Mouse (Mus musculus) adrenal gland, postnatal 14 days (tissue): ENCODE data around the gene Tubb1. TPM values are rescaled to one million over a fixed set of nuclear protein-coding genes. Genes with fewer than 3 reads are reported as not detected.

Experiments used
- DNase-seq: peaks from one replicate; pipeline ENCODE4 v3.0.0; 2021; ENCODE audit warnings: mixed read lengths
- total RNA-seq: library from RNA; stranded (reverse); gene quantifications from 2 replicates; pipeline ENCODE4 v1.2.3, GENCODE M21; 2021

The Tubb1 gene
- total RNA-seq, 1 experiment from 2014 or later, result 1.0 TPM

GRCm38 (mm10) chr2:174443046-174443445, 7.4 kb upstream of the Tubb1 start:
- DNase-seq, result no peak

GRCm38 (mm10) chr2:174444359-174444758, 6.1 kb upstream of the Tubb1 start:
- no peak for DNase-seq

DNA sequence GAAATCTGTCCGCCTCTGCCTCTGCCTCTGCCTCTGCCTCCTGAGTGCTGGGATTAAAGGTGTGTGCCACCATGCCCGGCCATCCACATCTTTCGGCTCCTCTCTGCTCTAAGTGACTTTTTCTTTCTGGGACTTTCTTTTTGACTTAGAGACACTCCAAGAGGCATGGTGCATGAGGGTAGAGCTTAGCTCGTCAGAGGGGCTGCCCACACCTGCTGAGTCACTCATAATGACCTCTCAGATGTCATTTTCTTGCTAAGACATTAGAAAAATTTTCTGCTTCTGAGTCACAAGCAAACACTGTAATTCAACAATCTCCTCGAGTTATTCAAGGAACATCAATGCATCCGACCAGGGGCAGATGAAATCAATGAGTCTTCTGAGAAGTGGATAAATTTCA, 5.5 kb upstream of the Tubb1 start:
- no peak for DNase-seq

DNA sequence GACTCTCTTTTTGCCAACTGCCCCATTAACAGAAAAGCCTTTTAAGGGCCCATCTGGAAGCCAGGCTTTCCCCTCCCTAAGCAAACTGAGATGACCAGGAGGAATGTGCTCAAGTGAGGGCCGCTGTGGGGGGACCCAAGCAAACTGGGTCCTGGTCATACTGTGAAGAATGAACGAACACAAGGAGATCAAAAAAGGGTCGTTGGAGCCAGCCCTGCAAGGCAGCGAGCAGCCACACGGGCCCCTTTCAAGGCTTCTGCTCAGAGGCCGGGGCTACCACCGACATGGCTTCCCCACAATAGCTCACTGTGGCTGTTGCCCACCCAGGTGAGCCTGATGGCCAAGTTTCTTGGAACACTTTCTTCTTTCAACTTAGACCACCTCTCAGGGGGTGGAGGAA, 4.0 kb upstream of the Tubb1 start:
- DNase-seq, result no peak

- DNase-seq, result no peak
Observed at GRCm38 (mm10) chr2:174446905-174447304, 3.6 kb upstream of the Tubb1 start.

GRCm38 (mm10) chr2:174448405-174448804, 2.1 kb upstream of the Tubb1 start:
- no peak for DNase-seq

DNA sequence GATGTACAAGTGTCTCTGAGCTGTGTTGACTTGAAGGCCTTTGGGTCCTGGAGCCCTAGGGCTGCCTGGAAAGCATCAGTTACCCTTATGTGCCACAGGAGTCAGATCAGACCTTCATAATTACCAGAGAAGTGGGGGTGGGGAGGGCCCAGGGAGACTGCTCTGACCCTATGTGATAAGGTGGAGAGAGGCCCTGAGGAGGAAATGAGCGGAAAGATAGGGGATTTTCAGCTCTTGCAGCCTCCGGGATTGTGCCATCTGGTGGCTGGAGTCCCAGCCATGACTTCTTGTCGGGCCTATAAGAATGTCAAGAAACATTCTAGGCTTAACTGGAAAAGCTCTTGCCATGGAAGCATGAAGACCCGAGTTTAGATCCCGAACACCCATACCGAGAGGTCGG, 3.2 kb downstream of the Tubb1 start:
- DNase-seq, result peak; percentile 18

DNA sequence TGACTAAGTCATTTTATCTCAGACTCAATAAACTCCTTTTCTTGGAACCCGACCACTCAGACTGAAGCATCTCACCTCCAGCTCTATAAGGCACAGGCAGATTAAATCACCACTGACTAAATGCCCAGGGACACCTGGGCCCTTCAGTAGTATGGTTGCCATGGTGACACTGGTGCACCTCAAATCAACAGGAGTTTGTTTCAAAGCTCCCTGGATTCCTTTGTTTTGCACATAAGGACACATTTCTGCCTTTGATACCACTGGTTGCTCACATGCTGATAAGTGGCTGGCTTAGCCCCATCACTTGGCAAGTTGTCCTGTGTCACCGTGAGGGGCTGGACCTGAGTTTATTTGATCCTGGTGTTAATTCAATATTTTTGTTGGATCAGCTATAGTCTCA, 8.9 kb downstream of the Tubb1 start:
- no peak for DNase-seq

DNA sequence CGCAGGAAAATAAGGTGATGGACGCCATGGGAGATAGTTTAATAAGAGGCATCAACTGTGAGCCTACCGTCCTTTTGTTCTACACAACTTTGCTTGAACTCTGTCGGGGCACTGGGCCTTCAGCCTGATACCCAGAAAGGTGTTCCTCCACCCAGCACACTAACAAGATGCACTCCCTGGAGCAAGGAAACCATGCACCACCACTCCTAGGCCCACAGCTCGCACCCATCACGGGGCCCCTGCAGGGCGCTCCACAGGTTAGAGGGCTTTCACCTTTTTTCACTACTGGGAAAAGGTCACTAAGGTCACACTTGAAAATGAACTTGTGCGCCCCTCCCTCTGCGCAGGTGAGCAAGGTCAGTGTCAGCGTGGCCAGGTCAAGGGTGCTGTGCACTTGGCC, 12.9 kb downstream of the Tubb1 start:
- peak; percentile 24 for DNase-seq

DNA sequence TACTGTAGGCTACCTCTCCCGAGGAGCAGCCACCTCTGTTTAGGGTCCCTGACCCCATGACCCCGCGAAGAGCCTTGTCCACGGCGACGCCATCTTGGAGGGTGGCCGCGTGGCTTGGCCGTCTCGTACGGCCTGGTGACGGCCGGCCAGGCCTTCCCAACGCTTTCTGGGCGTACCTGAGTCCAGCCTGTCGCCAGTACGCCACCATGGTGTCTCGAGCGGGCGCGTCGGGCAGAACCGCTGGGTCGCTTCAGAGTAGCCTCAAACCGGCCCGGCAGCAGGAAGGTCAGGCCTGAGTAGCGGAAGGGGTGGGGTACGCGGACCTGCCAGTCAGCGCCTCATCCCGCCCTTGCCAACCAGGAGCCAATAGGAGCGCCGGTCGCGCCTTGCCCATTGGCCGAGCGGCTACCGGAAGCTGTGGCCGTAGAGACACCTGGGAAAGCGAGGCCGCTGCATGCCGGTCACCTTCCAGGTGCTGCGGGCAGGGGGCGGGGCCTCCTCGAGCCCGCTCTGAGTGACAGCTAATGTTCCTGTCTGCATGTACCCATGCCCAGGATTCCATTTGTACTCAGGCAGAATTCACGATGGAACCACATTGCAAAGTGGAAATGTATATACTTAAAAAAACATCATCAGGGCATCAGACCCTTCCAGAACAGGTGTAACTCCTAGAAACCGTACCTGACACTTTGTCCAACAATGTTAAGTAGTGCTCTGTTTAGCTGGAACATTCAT, 13.5 kb downstream of the Tubb1 start, which contains the start of gene Atp5e:
Atp5e (minus strand) TSS at position 317 of the 735 bp plus-strand sequence.
- DNase-seq, result peak; percentile 97

DNA sequence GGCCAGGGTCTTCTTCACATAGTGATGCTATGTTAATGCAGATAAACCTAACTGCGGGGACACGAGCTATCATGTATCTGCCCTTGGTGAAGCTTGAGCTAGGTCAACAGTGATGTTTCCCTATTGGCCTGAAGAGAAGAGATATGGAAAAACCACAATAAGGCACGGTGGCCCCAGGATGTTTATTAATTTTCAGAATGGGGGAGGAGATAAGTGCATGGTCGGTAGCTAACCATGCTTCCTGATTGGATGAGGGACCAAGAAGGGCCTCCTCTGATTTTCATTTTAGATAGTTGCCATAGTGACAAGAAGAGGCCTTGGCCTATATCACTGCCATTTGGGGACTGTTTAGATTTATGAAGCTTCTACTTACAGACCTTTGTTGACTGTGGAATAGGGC, 19.8 kb downstream of the Tubb1 start:
- peak; percentile 55 for DNase-seq

DNA sequence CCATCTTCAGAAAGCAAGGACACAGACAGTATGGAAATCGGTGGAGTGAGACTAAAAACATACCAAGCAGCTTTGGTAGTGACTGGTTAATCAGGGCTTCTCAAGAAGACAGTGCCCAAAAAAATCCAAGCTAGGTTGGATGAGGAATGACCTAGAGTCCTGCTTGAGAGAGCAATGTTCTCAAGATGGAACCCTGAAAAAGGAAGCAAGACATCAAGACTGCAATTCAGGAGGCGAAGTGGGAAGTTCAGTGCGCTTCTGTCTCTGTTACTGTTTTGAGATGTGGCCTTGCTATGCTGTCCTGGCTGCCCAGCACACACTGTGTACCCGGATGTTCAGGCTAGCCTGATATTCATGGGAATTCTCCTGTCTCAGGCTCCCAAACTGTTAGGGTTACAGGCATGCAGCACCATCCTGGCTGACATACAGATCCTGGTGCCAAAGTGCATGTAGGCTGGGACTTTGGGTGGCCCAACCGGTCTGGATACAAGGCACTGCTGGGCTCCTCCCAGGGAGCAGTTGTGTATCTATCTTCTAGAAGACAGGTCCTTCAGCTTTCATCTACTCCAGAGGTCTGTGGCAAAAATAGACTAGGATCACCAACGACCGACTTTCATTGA, 20.4 kb downstream of the Tubb1 start:
- peak; percentile 26 for DNase-seq

GRCm38 (mm10) chr2:174472407-174472806, 21.9 kb downstream of the Tubb1 start:
- no peak for DNase-seq

DNA sequence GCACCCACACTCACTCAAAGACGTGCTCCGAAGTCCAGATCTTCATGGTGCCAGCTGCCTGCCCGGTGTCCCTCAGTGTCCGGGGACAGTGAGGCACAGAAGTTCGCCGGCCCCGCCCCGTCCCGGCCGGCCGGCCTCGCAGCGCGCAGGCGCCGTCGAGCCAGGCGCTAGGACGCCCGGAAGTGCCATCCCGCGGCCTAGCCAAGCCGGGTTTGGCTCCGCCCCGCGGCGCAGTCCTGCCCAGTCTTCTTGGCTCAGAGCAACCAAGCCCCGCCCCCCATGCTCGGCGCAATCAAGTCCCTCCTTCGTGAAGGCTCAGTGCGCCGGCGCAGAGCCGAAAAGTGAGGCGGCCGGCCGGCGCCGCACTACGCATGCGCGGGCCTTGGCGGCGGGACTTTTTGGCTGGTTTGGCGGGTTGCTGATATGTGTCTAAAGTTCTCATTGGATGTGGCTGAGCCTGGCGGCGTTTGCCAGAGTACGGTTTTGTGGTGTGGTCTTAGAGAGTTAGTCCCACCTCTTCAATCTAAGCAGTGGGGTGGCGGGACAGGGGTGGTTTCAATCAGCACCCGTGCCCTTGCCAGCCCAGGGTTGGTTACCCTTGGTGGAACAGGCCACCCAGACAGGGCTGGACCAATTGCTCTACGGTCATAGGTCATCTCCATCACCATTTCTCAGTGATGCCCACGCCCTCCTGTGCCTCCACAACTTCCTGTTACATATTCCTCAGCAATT, 22.5 kb downstream of the Tubb1 start, which contains the start of gene Prelid3b:
Prelid3b (minus strand) TSS at position 264 of the 732 bp plus-strand sequence.
- peak; percentile 100 for DNase-seq

DNA sequence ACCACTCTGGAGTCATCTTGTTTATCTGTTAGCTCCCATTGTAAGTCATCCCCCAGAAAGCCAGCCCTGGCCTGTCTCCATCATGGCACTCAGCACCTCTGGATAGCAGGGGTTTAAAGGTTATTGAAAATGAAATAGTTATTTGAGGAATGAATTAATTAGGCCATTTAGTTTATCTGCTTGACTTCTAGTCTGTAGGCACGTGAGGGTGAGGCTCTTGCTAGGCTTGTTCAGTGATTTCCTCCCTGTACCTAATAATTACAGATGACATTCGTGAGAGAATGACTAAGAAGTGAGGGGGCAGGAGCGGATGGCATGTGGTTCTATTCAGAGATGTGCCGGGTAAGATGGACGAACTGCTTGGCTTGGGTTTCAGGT, 23.0 kb downstream of the Tubb1 start:
- DNase-seq, result no peak

GRCm38 (mm10) chr2:174477543-174478319, 27.2 kb downstream of the Tubb1 start:
- no peak for DNase-seq

DNA sequence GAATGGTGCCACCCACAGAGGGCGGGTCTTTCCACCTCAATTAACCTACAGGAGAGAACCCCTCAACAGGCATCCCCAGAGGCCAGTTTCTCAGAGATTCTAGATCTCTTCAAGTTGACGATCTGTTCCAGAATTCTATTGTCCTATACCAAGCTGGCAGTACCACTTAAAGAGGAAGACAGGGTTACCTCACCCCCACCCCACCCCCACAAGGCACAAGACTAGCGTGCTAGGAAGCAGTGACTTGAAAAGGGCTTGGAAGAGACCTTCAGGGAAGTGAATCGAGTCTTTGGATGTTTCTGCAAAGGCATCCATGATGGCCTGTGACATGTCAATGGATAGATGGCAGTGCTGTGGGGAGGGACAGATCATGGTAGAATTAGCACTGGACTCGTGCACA, 28.3 kb downstream of the Tubb1 start:
- DNase-seq, result no peak

DNA sequence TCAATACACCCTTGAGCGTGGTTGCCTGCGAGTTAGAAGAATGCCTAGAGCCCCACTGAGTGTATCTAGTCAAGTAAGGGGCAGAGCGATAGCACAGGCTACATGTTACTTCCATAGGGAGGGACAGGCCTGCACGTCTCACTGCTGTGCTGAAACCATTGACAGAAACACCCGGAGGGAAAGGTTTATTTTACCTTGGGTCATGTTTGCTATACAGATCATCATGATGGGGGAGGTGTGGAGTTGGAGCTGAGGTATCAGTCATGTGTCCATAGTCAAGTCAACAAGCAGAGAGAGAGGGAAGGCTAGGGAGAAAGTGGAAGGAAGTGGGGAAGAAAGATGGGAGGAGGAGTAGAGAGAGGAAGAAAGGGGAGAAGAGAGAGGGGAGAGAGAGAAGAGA, 36.5 kb downstream of the Tubb1 start:
- DNase-seq, result no peak

GRCm38 (mm10) chr2:174492858-174493257, 42.4 kb downstream of the Tubb1 start:
- peak; percentile 37 for DNase-seq

- DNase-seq, result no peak
Observed at GRCm38 (mm10) chr2:174500814-174501503, 50.5 kb downstream of the Tubb1 start.

DNA sequence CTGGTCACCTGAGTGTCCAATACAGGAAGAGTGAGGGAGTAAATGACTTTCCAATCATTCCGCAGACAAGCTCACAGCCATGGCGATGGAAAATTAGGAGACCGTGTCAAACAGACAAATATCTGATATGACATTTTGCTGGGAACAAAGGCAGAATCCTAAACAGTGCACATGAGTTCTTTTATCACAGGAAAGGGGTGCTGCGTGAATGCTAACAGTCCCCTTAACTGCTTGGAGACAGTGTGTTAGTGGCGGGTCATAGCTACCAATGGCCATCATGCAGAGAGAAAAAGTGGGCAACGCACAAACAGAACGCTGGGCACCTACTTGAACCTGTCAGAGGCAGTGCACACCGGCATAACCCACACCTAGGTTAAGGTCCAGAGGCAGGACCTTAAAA, 51.0 kb downstream of the Tubb1 start:
- no peak for DNase-seq

- no peak for DNase-seq
Observed at GRCm38 (mm10) chr2:174502321-174502720, 51.8 kb downstream of the Tubb1 start.
